ENCODE assay signal across 19 mouse cellular contexts in the genomic region with DNA sequence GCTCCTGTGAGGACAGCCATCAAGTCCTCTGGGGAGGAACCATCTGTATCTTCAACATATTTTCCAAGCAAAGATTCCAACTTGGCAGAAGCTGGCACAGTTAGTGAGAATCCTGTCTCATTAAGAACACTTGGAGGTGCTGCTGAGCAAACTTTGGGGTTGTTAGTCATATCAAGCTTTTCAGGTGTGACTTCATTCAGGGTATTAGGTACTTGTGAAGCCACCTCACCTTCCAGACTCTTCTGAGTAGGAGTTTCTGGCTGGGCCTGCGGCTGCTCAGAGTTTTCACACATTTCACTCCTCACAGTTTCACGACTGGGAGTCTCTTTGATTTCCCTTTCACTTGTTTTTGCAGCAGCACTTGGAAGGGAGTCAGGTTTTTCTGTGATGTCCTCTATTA. TPM values are rescaled to one million over a fixed set of nuclear protein-coding genes. Genes with fewer than 3 reads are reported as not detected.
DNase-seq lines count a peak whose midpoint lies in the region; TF ChIP-seq lines count a peak whose summit lies in the region.
"Had no signal": no experiment of that assay in that cellular context is flagged by ENCODE, and none has a peak within 500 bp of the region (broad histone marks: within the 10 kb centered on the region; RNA-seq: fewer than 3 reads in every experiment).

No protein-coding gene starts in this region.

- H3K4me3 ChIP-seq in layer of hippocampus, adult 2 months = no peak overlapping the region
- H3K4me3 ChIP-seq: forebrain, embryonic 15.5 days; heart, embryonic 10.5 days; kidney, embryonic 15.5 days; limb, embryonic 13.5 days; neural tube, embryonic 13.5 days had no signal

- no peak overlapping the region for H3K27ac ChIP-seq in layer of hippocampus, adult 2 months
- H3K27ac ChIP-seq: forebrain, embryonic 15.5 days; heart, embryonic 10.5 days; kidney, embryonic 15.5 days; limb, embryonic 13.5 days; macrophage; neural tube, embryonic 13.5 days had no signal

- peak; percentile 42 for TF ChIP-seq CTCF in layer of hippocampus, adult 2 months (conservative IDR thresholded peaks at IDR 0.05)

- peak; percentile 12 to 28 for DNase-seq in frontal cortex, adult 2 months (ENCODE audit: extremely low spot score in 1 of 2, low spot score in 1 of 2)
- DNase-seq in frontal cortex, postnatal 25 days (ENCODE audit: low spot score in 2 of 2) = no peak
- DNase-seq in layer of hippocampus, adult 2 months (ENCODE audit: low spot score in 2 of 2) = no peak
- no peak for DNase-seq in layer of hippocampus, postnatal 25 days (ENCODE audit: extremely low spot score in 1 of 2, low spot score in 1 of 2)
- DNase-seq in CD4-positive helper T cell, adult 2 months (ENCODE audit: low read depth, low spot score) = peak; percentile 51
- peak; percentile 70 for DNase-seq in brain, adult 2 months (ENCODE audit: low read depth, low spot score)
- no peak for DNase-seq in spleen, postnatal 36 days (ENCODE audit: low spot score in 2 of 2)
- no peak for DNase-seq in liver
- DNase-seq: adrenal gland, adult 2 months; cerebellum, postnatal 25 days; gastrocnemius, postnatal 10 days; heart, postnatal 14 days; right cerebral cortex, postnatal 4 days had no signal

RNA-seq across cellular contexts. Expression of gene Rtn3, which starts 26.3 kb away (rescaled TPM):
- polyA plus RNA-seq in frontal cortex, adult 2 months (2012; rRNA removed) = 724 and 734 TPM in 2 replicates
- total RNA-seq in layer of hippocampus, adult 2 months (2021) = 100 to 1,000 TPM; 733 to 764 TPM
- 100 to 1,000 TPM; 798 to 841 TPM for total RNA-seq in layer of hippocampus, postnatal 25 days (2021)

RNA-seq across cellular contexts. Expression of gene Atl3, which starts 37.0 kb away (rescaled TPM):
- 14.3 and 18.7 TPM in 2 replicates for polyA plus RNA-seq in frontal cortex, adult 2 months (2012; rRNA removed)
- 10 to 100 TPM; 20.5 to 23.0 TPM for total RNA-seq in layer of hippocampus, adult 2 months (2021)
- total RNA-seq in layer of hippocampus, postnatal 25 days (2021) = 10 to 100 TPM; 20.4 to 22.1 TPM

RNA-seq across cellular contexts. Expression of gene 2700081O15Rik, which starts 39.4 kb away (rescaled TPM):
- polyA plus RNA-seq in frontal cortex, adult 2 months (2012; rRNA removed) = 31.1 and 32.0 TPM in 2 replicates
- total RNA-seq in layer of hippocampus, adult 2 months (2021) = 10 to 100 TPM; 45.7 to 47.4 TPM
- 10 to 100 TPM; 48.9 to 51.4 TPM for total RNA-seq in layer of hippocampus, postnatal 25 days (2021)

Comparison
In these comparisons a context has a peak if more than half of its experiments do, and no peak if none do; other contexts are left out.
1. DNase-seq: peak in frontal cortex, adult 2 months (2 of 2), CD4-positive helper T cell, adult 2 months (single experiment) and brain, adult 2 months (single experiment); none in frontal cortex, postnatal 25 days (0 of 2), layer of hippocampus, adult 2 months (0 of 2), layer of hippocampus, postnatal 25 days (0 of 2), spleen, postnatal 36 days (0 of 2) and liver (single experiment).